Mouse (Mus musculus) CD4-positive naive resting alpha-beta T cell, adult 76 days (primary cell): ENCODE measurements around the gene C1ql1. TPM values are rescaled to one million over a fixed set of nuclear protein-coding genes. Genes with fewer than 3 reads are reported as not detected.

Source experiments
- total RNA-seq: library from RNA; stranded (reverse); gene quantifications from one replicate; pipeline ENCODE4 v1.2.4, GENCODE M21; 2023

Gene C1ql1
- total RNA-seq, result not detected

GRCm38 (mm10) chr11:102946265-102946991 is at the start of gene C1ql1:
TSS of gene C1ql1 (minus strand) at chr11:102946688.

GRCm38 (mm10) chr11:102924557-102925350 is 21.7 kb downstream of the C1ql1 start, which contains the start of gene Kif18b:
TSS of gene Kif18b (minus strand) at chr11:102925124.

GRCm38 (mm10) chr11:102900763-102901162 is 45.7 kb downstream of the C1ql1 start, which contains the start of gene Gfap:
TSS of gene Gfap (minus strand) at chr11:102900912.

Other genes with a start within 250 kb of the C1ql1 start
- 36.7 TPM for gene Ccdc43, start 248.9 kb downstream of the C1ql1 start, total RNA-seq
- gene Adam11, start 185.2 kb downstream of the C1ql1 start, total RNA-seq, result 2.6 TPM
- gene Gjc1, start 127.0 kb downstream of the C1ql1 start, total RNA-seq, result not detected
- not detected for gene Higd1b, start 110.8 kb downstream of the C1ql1 start, total RNA-seq
- 128 TPM for gene Eftud2, start 65.7 kb downstream of the C1ql1 start, total RNA-seq
- gene Ccdc103, start 65.5 kb downstream of the C1ql1 start, total RNA-seq, result not detected
- not detected for gene Fam187a, start 61.5 kb downstream of the C1ql1 start, total RNA-seq
- gene Gfap, start 45.8 kb downstream of the C1ql1 start, total RNA-seq, result not detected
- 1.1 TPM for gene Kif18b, start 21.6 kb downstream of the C1ql1 start, total RNA-seq
- 58.4 TPM for gene Nmt1, start 81.5 kb upstream of the C1ql1 start, total RNA-seq
- 13.4 TPM for gene Dcakd, start 81.6 kb upstream of the C1ql1 start, total RNA-seq
- gene Plcd3, start 155.0 kb upstream of the C1ql1 start, total RNA-seq, result 0.35 TPM
- 32.7 TPM for gene Acbd4, start 155.0 kb upstream of the C1ql1 start, total RNA-seq
- gene Hexim1, start 169.5 kb upstream of the C1ql1 start, total RNA-seq, result 137 TPM
- 3.3 TPM for gene Hexim2, start 185.7 kb upstream of the C1ql1 start, total RNA-seq
- 357 TPM for gene Fmnl1, start 224.4 kb upstream of the C1ql1 start, total RNA-seq